Mouse (Mus musculus) natural killer cell, adult 2 months (primary cell): Measurements from ENCODE around the gene Aaed1.
A peak's percentile ranks its signal among the peaks of the same experiment; 100 is the strongest.

Experiments used
- DNase-seq, 2 experiments: peaks; one replicate each; pipeline ENCODE4 v3.0.0; 2022; ENCODE audit warnings: low spot score in 2 of 2

Gene Aaed1

GRCm38 (mm10) chr13:64312024-64312915 lies at the start of gene Aaed1:
TSS of gene Aaed1 (minus strand) at chr13:64312710.
- DNase-seq, result peak; percentile 79 to 84

DNA sequence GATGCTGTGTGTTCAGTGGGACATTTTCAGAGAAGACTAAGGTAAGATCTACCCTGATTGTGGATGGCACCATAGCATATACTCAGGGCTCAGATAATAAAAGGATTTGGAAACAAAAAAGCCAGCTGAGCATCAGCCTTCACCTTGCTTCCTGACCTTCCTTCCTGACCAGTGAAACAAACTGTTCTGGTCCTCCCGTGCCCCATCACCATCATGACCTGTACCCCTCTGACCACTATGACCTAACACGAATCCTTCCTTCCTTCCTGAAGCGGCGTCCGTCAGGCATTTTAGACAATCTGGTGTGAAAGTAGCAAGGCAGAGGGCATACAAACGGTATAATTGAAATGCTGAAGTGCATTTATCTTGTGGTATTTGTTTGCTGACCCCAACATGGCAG lies 49.6 kb upstream of the Aaed1 start:
- DNase-seq, result no peak

DNA sequence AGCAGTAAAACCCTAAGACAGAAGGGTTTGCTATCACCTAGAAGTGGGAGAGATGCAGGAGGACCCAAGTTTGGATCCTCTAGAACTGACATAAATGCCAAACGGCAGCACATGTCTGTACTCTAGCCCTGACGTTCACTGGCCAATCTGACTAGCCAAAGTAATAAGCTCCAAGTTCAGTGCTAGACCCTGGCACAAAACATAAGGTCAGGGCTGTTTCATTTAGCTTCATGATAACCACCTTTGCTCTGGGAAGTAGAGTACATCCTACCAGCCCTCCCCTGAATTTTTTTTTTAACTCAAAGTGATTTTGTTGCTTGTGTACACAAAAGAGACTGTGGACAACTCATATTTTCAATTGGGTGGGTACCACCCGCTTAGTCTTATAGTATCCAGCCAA lies 48.5 kb upstream of the Aaed1 start:
- no peak for DNase-seq

DNA sequence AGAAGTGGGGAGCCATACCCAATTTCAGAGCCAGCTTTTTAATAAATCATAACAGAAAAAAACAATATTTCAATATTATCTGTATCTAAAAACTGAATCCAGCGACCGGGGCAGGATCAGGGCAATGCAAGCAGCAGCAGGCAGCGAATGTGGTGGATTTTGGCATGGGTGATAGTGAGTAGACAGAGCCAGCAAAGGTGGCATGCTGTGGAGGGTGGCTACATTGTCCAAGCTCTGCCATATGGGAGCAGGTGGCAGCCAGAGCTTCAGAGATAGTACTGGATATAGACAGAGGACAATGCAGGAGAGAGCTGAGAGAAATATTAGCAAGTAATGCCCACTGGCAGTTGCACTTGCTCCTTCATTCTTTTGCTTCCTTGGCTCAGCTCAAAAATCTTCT lies 47.2 kb upstream of the Aaed1 start:
- no peak for DNase-seq

- no peak for DNase-seq
These were observed 46.0 kb upstream of the Aaed1 start for GRCm38 (mm10) chr13:64358476-64358875.

GRCm38 (mm10) chr13:64357389-64357788 lies 44.9 kb upstream of the Aaed1 start:
- DNase-seq, result no peak

DNA sequence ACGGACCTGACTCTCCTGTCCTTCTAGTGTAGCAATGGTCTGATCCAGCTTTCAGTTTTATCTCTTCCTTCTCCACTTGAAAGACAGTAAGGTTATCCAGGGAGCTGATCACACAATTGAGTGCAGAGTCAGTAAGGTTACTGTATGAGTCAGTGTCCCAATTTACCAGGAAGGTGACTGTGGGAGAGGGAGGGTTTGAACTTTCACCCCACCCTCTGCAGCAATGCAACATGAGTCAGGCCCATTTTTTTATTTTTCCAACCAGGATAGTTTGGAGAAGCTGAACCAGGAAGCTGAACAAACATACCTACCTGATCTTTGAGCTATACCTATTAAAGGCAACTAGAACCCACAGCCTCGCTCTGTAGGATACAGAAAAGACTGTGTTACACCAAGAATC lies 37.0 kb upstream of the Aaed1 start:
- no peak for DNase-seq

- no peak for DNase-seq
These were observed 31.6 kb upstream of the Aaed1 start for GRCm38 (mm10) chr13:64344082-64344501.

GRCm38 (mm10) chr13:64343598-64343997 lies 31.1 kb upstream of the Aaed1 start:
- no peak for DNase-seq

GRCm38 (mm10) chr13:64335546-64336132 lies 23.1 kb upstream of the Aaed1 start:
- no peak for DNase-seq

GRCm38 (mm10) chr13:64333102-64333501 lies 20.6 kb upstream of the Aaed1 start:
- DNase-seq, result no peak

DNA sequence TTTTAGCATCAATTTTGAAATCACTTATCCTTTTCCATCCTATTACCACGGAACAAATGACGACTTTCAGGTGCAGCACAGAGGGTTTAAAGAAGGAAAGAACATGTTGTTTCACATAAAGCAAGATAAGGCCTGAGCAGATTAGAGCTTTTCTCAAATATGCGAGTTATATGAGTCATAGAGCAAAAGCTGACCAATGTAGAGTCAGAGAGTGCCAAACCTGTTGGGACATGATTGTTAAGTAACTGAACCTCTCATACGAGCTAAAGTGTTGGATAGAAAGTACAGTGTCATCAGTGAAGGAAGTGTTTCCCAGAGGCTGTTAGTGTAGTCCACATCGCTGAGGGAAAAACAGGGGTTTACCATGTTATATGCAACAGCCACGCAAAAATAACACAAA lies 19.8 kb upstream of the Aaed1 start:
- DNase-seq, result no peak

GRCm38 (mm10) chr13:64322561-64323281 lies 10.2 kb upstream of the Aaed1 start:
- no peak for DNase-seq

GRCm38 (mm10) chr13:64320334-64320733 lies 7.8 kb upstream of the Aaed1 start:
- DNase-seq, result no peak

GRCm38 (mm10) chr13:64319782-64320181 lies 7.3 kb upstream of the Aaed1 start:
- no peak for DNase-seq

DNA sequence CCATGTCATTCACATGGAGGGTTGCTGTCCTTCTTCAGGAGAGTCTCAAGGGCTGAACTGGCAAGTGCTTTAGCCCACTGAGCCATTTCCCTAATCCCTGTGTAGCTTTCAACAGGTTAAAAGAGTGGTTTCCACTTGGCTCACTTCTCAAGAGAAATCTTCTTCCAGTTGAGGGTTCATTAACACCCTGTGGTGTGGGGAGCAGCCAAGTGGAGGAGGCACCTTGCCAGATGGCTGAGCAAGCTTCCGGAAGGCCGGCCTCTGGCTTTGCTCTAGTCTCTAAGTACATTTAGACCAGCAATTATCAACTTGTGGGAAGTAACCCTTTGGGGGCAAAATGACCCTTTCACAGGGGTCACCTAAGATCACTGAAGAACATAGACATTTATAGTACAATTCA lies 5.8 kb upstream of the Aaed1 start:
- no peak for DNase-seq

DNA sequence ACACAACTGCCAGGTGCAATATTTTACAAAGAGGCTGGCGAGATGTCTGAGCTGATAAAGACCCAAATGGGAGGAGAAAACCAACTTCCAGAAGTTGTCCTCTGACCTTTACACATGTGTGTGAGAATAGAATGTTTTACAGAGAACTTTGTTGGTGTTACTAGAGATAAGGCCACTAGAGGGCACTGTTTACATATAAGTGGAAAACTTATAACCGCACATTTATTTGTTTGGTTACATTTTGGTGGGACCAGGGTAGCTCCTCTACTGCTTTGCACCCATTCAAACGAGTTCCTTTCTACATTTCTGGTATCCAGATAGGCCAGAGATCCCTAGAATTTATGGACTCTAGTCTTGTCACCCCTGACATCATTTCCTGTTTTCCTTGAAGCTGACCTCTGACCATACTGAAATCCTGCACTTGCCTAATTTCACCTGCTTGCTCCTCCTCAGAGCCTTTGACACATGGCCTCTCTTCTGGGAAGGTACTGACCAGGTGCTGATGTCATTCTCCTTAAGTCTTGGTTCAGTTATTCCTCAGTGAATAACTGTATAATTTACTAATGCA lies 3.1 kb upstream of the Aaed1 start:
- DNase-seq, result peak; percentile 16 to 32

DNA sequence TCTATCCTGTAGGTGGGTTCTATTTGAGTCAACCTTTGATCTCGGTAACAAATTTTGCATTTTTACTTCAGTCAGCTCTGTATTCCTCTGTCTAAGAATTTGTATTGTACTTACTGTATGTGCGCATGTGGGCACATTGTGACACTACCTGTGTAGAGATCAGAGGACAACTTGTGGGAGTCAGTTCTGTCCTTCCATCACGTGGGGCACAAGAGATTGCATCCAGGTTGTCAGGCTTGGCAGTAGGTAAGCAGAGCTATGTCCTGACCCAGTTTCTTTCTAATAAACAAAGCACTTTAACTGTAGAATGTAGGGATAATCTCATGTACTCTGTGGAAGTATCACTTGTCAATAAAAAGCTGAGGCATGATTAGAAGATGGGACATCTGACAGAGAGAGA lies 1.5 kb upstream of the Aaed1 start:
- no peak for DNase-seq

GRCm38 (mm10) chr13:64312916-64313289 lies 393 bp upstream of the Aaed1 start:
- no peak for DNase-seq

- no peak for DNase-seq
These were observed 1.2 kb downstream of the Aaed1 start for GRCm38 (mm10) chr13:64311266-64311665.

- no peak for DNase-seq
These were observed 1.9 kb downstream of the Aaed1 start for GRCm38 (mm10) chr13:64310585-64310984.

- DNase-seq, result no peak
These were observed 2.7 kb downstream of the Aaed1 start for GRCm38 (mm10) chr13:64309842-64310241.
